Mouse (Mus musculus) layer of hippocampus, adult 2 months (tissue): ENCODE measurements around the gene Sparc. TPM values are rescaled to one million over a fixed set of nuclear protein-coding genes. Genes with fewer than 3 reads are reported as not detected.

Experiments used
- DNase-seq, 2 experiments: peaks; one replicate each; pipeline ENCODE4 v3.0.0; 2022; ENCODE audit warnings: low spot score in 2 of 2
- H3K27ac ChIP-seq: fragments of 200-600 bp; 2 replicates; pipeline ENCODE4 v1.8.1; 2022
- H3K4me3 ChIP-seq: fragments of 200-600 bp; 2 replicates; pipeline ENCODE4 v1.8.1; 2022; ENCODE audit warnings: mild to moderate bottlenecking
- CTCF ChIP-seq: fragments of 200-600 bp; conservative IDR thresholded peaks from 2 replicates; pipeline ENCODE4 v1.8.1; 2022; ENCODE audit warnings: antibody characterized with exemption, mild to moderate bottlenecking, moderate library complexity
- total RNA-seq, 2 experiments: library from RNA; stranded (reverse); gene quantifications; 2 replicates each; pipeline ENCODE4 v1.2.3; 2021

The Sparc gene
- total RNA-seq, 2 experiments from 2014 or later: 274 to 288 TPM

GRCm38 (mm10) chr11:55459850-55460558 is 37.0 kb upstream of the Sparc start:
- TF ChIP-seq CTCF: no peak
- Histone ChIP-seq H3K27ac (peak overlapping the region; percentile 89; the same call in 1 of the 2 replicates), H3K4me3 (peak overlapping the region; percentile 93)
- no peak for DNase-seq

GRCm38 (mm10) chr11:55458501-55458900 is 35.5 kb upstream of the Sparc start:
- no peak for TF ChIP-seq CTCF
- DNase-seq: no peak
- no peak overlapping the region for H3K4me3 ChIP-seq
- H3K27ac ChIP-seq: no peak overlapping the region

DNA sequence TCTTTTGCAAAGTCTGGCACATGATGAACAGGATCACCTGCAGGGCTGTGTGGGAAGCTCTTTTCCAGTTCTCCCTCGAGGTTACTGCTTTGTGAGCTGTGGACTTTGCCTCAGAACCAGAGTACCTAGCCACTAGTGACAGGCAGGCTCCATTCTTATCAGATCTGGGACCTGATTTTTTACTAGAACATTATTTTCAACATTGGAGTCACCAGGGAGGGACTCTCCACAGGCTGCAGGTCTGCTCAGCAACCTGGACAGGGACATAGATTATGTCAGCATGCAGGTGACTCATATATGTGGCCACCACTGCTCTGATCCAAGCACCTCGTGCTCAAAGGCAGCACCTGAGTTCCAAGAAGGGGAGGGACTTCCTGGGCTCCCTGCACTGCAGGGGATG is 32.2 kb upstream of the Sparc start:
- DNase-seq: no peak
- H3K4me3 ChIP-seq: no peak overlapping the region
- H3K27ac ChIP-seq: no peak overlapping the region
- no peak for TF ChIP-seq CTCF

DNA sequence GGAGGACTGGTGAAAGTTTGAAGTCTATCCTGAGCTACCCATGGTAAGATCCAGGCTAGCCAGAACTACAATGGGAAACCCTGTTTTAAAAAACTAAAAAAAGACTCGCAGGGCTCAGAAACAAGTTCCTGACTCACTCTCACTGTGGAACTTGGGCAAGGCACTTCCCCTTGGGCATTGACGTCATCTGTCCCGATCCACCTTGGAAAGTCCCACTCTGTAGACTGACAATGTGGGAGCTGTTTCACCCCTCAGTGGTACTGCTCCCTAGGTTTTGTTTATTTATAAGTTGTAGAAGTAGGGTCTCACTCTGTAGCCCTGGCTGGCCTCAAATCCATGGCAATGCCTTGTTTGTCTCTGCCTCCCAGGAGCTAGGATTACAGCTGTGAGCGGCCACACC is 30.7 kb upstream of the Sparc start:
- TF ChIP-seq CTCF: no peak
- DNase-seq: no peak
- Histone ChIP-seq H3K4me3 (no peak overlapping the region), H3K27ac (peak overlapping the region; percentile 51; the same call in 1 of the 2 replicates)

GRCm38 (mm10) chr11:55450311-55450710 is 27.3 kb upstream of the Sparc start:
- no peak overlapping the region for H3K4me3 ChIP-seq
- TF ChIP-seq CTCF: 0 out of 2 replicates have a peak, but pooled peaks have one; percentile 9
- no peak for DNase-seq
- peak overlapping the region; percentile 64; the same call in 1 of the 2 replicates for H3K27ac ChIP-seq

DNA sequence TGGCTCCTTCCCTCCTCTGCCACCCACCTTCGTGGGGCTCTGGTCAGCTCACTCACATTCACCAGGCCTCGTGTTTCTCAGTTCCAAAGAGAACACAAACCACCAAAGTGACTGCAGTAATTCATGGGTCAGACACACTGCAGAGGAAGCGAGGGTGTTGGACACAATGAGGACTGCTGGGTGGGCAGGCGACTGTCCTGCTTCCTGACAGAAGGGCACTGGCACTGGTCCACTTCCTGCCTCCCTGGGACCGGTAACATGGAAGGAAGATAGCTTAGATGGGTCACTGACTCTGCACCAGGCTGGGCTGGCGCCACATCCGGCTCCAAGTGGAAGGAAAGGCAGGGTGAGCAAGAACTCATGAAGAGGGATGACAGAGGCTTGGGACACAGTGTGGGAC is 26.5 kb upstream of the Sparc start:
- H3K27ac ChIP-seq: peak overlapping the region; percentile 67
- no peak overlapping the region for H3K4me3 ChIP-seq
- no peak for TF ChIP-seq CTCF
- DNase-seq: no peak

DNA sequence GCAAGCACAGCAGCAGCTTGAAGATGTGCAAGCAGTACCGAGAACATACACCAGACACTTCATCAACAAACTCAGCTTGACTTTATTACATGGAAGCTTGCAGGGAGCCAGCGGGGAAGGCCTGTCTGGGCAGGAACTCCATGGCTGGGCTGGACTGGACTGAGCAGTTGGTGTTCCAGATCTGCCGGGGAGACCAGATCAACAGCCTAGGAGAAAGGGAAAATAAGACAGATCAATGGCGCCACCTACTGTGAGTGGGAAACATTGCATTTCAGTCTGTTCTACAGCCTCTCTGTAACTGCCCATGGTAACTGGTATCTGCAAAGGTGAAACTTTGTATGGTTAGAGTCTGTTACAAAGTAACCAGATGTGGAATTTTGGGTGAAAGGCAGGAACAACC is 23.6 kb upstream of the Sparc start:
- H3K27ac ChIP-seq: peak overlapping the region; percentile 44; the same call in 1 of the 2 replicates
- DNase-seq: peak; percentile 81 to 85
- no peak overlapping the region for H3K4me3 ChIP-seq
- peak; percentile 90 for TF ChIP-seq CTCF

DNA sequence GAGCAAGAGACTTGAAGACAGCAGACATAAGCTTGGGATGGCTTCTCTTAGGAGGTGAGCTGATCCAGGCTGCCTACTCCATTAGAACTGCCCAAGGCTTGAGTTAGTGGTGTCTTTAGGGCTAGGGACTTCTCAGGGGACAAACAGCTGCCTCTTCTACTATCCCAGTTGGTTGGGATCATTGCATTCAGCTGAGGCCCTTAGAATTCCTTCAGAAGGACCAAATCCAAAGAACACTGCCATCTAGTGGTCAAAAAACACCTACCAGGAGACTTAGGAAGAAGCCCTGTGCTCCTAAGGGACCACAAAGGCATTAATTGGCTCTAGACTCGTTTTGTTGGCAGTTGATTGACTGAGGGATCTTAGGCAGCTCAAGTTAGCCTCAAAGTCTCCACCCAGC is 21.8 kb upstream of the Sparc start:
- peak; percentile 91 for TF ChIP-seq CTCF
- Histone ChIP-seq H3K27ac (no peak overlapping the region), H3K4me3 (no peak overlapping the region)
- DNase-seq: peak; percentile 61 to 73

- TF ChIP-seq CTCF: no peak
- Histone ChIP-seq H3K4me3 (no peak overlapping the region), H3K27ac (no peak overlapping the region)
- no peak for DNase-seq
Observed at GRCm38 (mm10) chr11:55439718-55440117, 16.7 kb upstream of the Sparc start.

DNA sequence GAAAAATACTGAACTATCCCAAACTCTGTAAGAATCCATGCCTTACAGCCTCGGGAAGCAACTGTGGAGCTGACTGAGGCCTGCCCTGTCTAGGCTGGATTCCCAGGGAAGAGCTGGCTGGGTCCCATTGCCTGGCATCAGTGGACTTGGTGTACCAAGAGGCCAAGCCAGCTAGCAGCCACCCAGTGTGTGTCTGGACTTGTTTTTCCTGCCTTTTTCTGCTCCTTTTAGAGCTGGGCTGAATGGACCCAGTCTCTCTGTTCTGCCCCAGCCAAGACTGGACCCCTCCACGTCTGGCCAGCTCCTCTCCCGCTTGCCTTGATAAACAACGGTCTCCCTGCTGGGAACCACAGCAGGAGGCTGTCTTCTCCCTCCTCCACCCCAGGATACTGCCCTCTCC is 15.0 kb upstream of the Sparc start:
- no peak for TF ChIP-seq CTCF
- peak; percentile 50 to 51 for DNase-seq
- H3K27ac ChIP-seq: peak overlapping the region; percentile 67; the same call in 1 of the 2 replicates
- H3K4me3 ChIP-seq: no peak overlapping the region

- H3K4me3 ChIP-seq: no peak overlapping the region
- no peak overlapping the region for H3K27ac ChIP-seq
- no peak for DNase-seq
- TF ChIP-seq CTCF: no peak
Observed at GRCm38 (mm10) chr11:55436089-55436488, 13.1 kb upstream of the Sparc start.

DNA sequence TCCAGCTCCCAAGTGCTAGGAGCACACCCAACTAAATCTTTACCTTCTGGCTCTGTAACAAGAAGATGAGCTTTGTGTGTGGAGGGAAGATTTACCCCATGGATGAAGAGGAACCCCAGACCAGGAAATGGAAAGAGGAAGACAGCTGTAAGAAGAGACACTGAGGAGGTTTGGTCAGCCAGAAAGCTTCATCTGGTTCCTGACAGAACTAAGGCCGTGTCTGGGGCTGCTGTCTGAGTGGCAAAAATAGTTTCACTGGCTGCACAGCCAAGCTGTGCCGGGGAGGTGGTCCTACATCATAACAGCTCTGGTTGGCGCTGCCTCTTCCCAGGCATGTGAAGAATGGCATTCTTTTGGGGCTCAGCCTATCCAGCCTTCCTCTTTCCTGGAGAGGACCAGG is 10.0 kb upstream of the Sparc start:
- no peak for DNase-seq
- no peak for TF ChIP-seq CTCF
- H3K27ac ChIP-seq: no peak overlapping the region
- H3K4me3 ChIP-seq: no peak overlapping the region

DNA sequence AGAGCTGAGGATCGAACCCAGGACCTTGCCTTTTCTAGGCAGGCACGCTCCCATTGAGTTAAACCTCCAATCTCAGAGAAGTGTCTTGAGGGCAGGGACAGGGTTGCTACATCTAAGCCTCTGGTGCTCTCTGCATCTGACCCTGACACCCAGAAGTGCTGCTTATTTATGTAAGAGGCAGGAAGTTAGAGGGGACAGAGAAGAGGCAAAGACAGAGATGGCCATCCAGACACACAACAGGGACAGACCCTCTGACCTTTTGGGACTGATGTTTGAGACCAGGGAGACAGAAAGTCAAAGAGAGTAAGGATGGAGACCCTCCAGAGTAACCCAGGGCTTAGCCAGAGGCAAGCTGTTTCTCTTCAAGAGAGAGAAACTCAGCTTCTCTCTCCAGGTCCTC is 7.0 kb upstream of the Sparc start:
- H3K4me3 ChIP-seq: no peak overlapping the region
- no peak overlapping the region for H3K27ac ChIP-seq
- DNase-seq: no peak
- TF ChIP-seq CTCF: no peak
